Mouse (Mus musculus): ENCODE measurements around the gene Flrt1. TPM values are rescaled to one million over a fixed set of nuclear protein-coding genes. Genes with fewer than 3 reads are reported as not detected.

Gene Flrt1
- total and polyA plus RNA-seq, 3 experiments: 0.84 to 1.2 (median 1.1) TPM

- WGBS: 65% methylated on average over 19 of the region's 19 CpGs
- intact Hi-C loops (cut with DNase I): no loop called here
- Histone ChIP-seq H3K4me1 (ENCODE audit: control insufficient read depth, insufficient read depth, low read length) (peaks cover 6% of the 10 kb centered on the region; the same call in 1 of the 2 replicates), H3K36me3 (ENCODE audit: control insufficient read depth, insufficient read depth, low read length) (no peaks in the 10 kb centered on the region), H3K4me3 (no peak overlapping the region), H3K27me3 (ENCODE audit: control insufficient read depth, insufficient read depth, low read length) (no peaks in the 10 kb centered on the region), H3K79me2 (replicated peaks; ENCODE audit: control insufficient read depth, insufficient read depth, low read length) (no peaks in the 10 kb centered on the region), H3K9ac (ENCODE audit: low read depth, low read length) (no peak overlapping the region), H3K27ac (no peak overlapping the region; the same call in 1 of the 2 replicates)
- TF ChIP-seq POLR2A (IDR thresholded peaks at IDR 0.05; ENCODE audit: insufficient read depth, low read depth, low read length) (no peak), EP300 (IDR thresholded peaks at IDR 0.05; ENCODE audit: insufficient read depth, low read depth, low read length) (no peak), CTCF (IDR thresholded peaks at IDR 0.05) (no peak)
- no peak for DNase-seq
Measured at GRCm38 (mm10) chr19:7128551-7129475, 23.3 kb upstream of the Flrt1 start.

DNA sequence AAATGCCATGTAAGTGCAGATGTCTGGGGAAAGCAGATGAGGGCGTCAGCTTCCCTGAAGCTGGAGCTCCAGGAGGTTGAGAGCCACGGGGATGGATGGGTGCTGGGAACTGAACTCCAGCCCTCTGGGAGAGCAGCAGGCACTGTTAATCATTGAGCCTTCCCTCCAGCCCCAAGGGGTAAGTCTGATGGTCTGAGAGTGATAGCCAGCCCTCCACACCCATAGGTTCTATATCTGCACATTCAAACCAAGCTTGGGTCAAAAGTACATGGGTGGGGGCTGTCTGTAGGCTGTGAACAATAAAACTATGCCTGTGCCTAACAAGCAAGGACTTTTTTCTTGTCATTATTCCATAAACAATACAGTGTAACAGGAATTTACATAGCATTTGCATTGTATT is 21.4 kb upstream of the Flrt1 start:
- TF ChIP-seq CTCF (IDR thresholded peaks at IDR 0.05): no peak
- TF ChIP-seq EP300 (IDR thresholded peaks at IDR 0.05; ENCODE audit: insufficient read depth, low read depth, low read length): no peak
- TF ChIP-seq POLR2A (IDR thresholded peaks at IDR 0.05; ENCODE audit: insufficient read depth, low read depth, low read length): no peak
- peaks cover 7% of the 10 kb centered on the region; the same call in 1 of the 2 replicates for H3K4me1 ChIP-seq (ENCODE audit: control insufficient read depth, insufficient read depth, low read length)
- WGBS: 68% methylated on average over 2 of the region's 2 CpGs
- no peaks in the 10 kb centered on the region for H3K79me2 ChIP-seq (replicated peaks; ENCODE audit: control insufficient read depth, insufficient read depth, low read length)
- no peak for DNase-seq
- H3K27me3 ChIP-seq (ENCODE audit: control insufficient read depth, insufficient read depth, low read length): no peaks in the 10 kb centered on the region
- H3K36me3 ChIP-seq (ENCODE audit: control insufficient read depth, insufficient read depth, low read length): no peaks in the 10 kb centered on the region
- no peak overlapping the region for H3K4me3 ChIP-seq
- no peak overlapping the region for H3K27ac ChIP-seq
- intact Hi-C loops (cut with DNase I): no loop called here
- H3K9ac ChIP-seq (ENCODE audit: low read depth, low read length): no peak overlapping the region

DNA sequence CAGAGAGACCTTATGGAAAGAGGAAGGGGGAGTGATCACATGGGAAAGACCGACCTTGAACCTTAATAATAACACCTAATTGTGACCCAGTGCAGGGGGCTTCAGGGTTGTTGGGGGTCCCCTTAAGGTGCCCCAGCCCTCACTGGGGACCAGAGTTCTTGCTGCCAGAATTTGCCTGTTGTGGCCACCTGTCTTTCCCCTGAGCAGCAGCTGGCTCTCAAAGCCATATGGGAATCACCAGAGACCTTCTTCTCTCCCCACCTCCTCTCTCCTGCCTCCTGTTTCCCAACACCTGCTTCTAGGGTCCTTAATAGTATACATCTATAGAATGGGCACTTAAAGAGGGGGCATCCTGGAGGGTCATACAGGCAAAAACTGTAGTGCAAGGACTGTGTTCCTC is 20.7 kb upstream of the Flrt1 start:
- H3K4me1 ChIP-seq (ENCODE audit: control insufficient read depth, insufficient read depth, low read length): peaks cover 10% of the 10 kb centered on the region
- H3K9ac ChIP-seq (ENCODE audit: low read depth, low read length): no peak overlapping the region
- no peak for DNase-seq
- 61% methylated on average over 1 of the region's 1 CpGs for WGBS
- no peak for TF ChIP-seq EP300 (IDR thresholded peaks at IDR 0.05; ENCODE audit: insufficient read depth, low read depth, low read length)
- H3K36me3 ChIP-seq (ENCODE audit: control insufficient read depth, insufficient read depth, low read length): no peaks in the 10 kb centered on the region
- intact Hi-C loops (cut with DNase I): no loop called here
- H3K27me3 ChIP-seq (ENCODE audit: control insufficient read depth, insufficient read depth, low read length): no peaks in the 10 kb centered on the region
- no peak overlapping the region for H3K4me3 ChIP-seq
- H3K27ac ChIP-seq: no peak overlapping the region
- no peaks in the 10 kb centered on the region for H3K79me2 ChIP-seq (replicated peaks; ENCODE audit: control insufficient read depth, insufficient read depth, low read length)

DNA sequence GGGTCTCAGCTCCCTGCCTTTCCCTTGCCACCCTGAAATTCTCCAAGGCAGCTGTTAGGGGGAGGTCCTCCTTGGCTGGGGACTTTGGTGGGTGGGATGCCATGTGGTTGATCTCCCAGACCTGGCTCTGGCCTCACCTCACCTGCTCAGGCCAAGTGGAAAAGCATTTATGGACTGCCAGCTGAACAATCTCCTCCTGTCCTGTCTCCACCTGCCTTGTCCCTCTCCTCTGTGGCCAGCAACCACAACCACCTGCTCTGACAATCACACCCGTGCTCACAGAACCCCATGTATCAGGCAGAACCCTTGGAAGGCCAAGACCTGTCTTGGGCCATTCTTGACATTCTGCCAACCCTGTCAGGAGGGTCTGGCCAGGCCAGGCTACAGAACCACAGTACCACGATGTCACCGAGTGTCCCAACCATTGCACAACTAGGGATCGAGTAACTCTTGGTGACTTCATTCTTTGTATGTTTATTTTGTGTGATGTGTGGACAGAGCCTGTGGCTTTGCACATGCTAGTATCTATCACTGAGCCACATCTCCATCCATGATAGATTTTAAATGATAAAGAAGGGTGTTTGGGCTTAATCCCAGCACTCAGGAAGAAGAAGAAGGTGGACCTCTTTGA is 20.1 kb upstream of the Flrt1 start:
- Histone ChIP-seq H3K9ac (ENCODE audit: low read depth, low read length) (no peak overlapping the region), H3K27me3 (ENCODE audit: control insufficient read depth, insufficient read depth, low read length) (no peaks in the 10 kb centered on the region), H3K27ac (no peak overlapping the region), H3K79me2 (replicated peaks; ENCODE audit: control insufficient read depth, insufficient read depth, low read length) (no peaks in the 10 kb centered on the region), H3K36me3 (ENCODE audit: control insufficient read depth, insufficient read depth, low read length) (no peaks in the 10 kb centered on the region), H3K4me3 (no peak overlapping the region), H3K4me1 (ENCODE audit: control insufficient read depth, insufficient read depth, low read length) (peaks cover 10% of the 10 kb centered on the region)
- intact Hi-C loops (cut with DNase I): no loop called here
- 63% methylated on average over 4 of the region's 4 CpGs for WGBS
- TF ChIP-seq EP300 (IDR thresholded peaks at IDR 0.05; ENCODE audit: insufficient read depth, low read depth, low read length): no peak
- TF ChIP-seq CTCF (IDR thresholded peaks at IDR 0.05): no peak
- no peak for TF ChIP-seq POLR2A (IDR thresholded peaks at IDR 0.05; ENCODE audit: insufficient read depth, low read depth, low read length)
- DNase-seq: no peak

GRCm38 (mm10) chr19:7122698-7123306 is 17.3 kb upstream of the Flrt1 start:
- intact Hi-C loops (cut with DNase I): no loop called here
- H3K4me3 ChIP-seq: no peak overlapping the region
- H3K79me2 ChIP-seq (replicated peaks; ENCODE audit: control insufficient read depth, insufficient read depth, low read length): no peaks in the 10 kb centered on the region
- TF ChIP-seq EP300 (IDR thresholded peaks at IDR 0.05; ENCODE audit: insufficient read depth, low read depth, low read length) (no peak), POLR2A (IDR thresholded peaks at IDR 0.05; ENCODE audit: insufficient read depth, low read depth, low read length) (no peak), CTCF (IDR thresholded peaks at IDR 0.05) (no peak)
- peak overlapping the region; percentile 68 for H3K27ac ChIP-seq
- H3K9ac ChIP-seq (ENCODE audit: low read depth, low read length): 0 out of 2 replicates have a peak overlapping the region, but pooled peaks have one; percentile 1
- H3K27me3 ChIP-seq (ENCODE audit: control insufficient read depth, insufficient read depth, low read length): no peaks in the 10 kb centered on the region
- 36% methylated on average over 10 of the region's 10 CpGs for WGBS
- H3K4me1 ChIP-seq (ENCODE audit: control insufficient read depth, insufficient read depth, low read length): peaks cover 5% of the 10 kb centered on the region
- H3K36me3 ChIP-seq (ENCODE audit: control insufficient read depth, insufficient read depth, low read length): no peaks in the 10 kb centered on the region
- DNase-seq: no peak
